13 mouse cellular contexts compared by ENCODE assay signal in the genomic region with DNA sequence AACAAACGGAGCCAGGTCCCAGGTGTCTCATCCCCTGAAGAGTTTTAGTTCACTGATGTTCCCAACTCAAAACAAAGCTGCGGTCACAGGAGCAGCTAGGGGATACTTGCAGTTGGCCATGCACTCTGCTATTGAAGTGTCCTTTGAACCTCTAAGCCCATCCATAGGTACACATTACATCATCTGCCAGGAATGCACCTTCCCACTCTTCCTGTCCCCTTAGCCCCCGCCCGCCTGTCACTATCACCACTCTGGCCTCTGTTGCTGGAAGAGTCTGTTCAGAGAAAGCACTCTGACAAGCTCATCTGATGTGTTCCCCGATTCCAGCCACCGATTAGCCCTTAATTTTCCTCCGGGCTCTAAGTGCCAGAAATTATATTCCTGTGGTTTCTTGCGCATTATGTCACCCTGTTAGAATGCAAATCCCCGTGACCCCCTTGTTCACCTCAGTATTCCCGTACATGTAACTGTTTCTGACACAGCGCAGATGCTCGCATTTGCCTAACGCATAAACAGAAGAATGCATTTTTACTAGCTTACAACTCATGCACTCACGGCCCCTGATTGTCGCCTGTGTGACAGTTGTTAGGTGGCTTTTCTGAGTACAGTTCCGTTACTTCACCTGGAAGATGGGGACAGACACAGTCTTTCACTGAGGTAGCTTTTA.
DNase-seq lines count a peak whose midpoint lies in the region; ATAC-seq lines count a peak whose summit lies in the region.
"Had no signal": no experiment of that assay in that cellular context is flagged by ENCODE, and none has a peak within 500 bp of the region (broad histone marks: within the 10 kb centered on the region; RNA-seq: fewer than 3 reads in every experiment).

No protein-coding gene starts in this region.

- WGBS in heart, embryonic 13.5 days: 28% methylated on average over 16 of the region's 16 CpGs
- WGBS in midbrain, embryonic 11.5 days: 81% methylated on average over 16 of the region's 16 CpGs
- 51% methylated on average over 16 of the region's 16 CpGs for WGBS in midbrain, embryonic 15.5 days
- 73% methylated on average over 16 of the region's 16 CpGs for WGBS in limb, embryonic 10.5 days

- H3K4me1 ChIP-seq in heart, embryonic 13.5 days: peaks cover 22% of the 10 kb centered on the region
- H3K4me1 ChIP-seq in midbrain, embryonic 11.5 days (ENCODE audit: control insufficient read depth, insufficient read depth, low read length): no peaks in the 10 kb centered on the region
- H3K4me1 ChIP-seq in midbrain, embryonic 15.5 days: peaks cover 10% of the 10 kb centered on the region
- H3K4me1 ChIP-seq in limb, embryonic 10.5 days: peaks cover 24% of the 10 kb centered on the region
- H3K4me1 ChIP-seq: neural tube, embryonic 12.5 days had no signal

- peak overlapping the region; percentile 54 for H3K4me2 ChIP-seq in heart, embryonic 13.5 days
- H3K4me2 ChIP-seq in midbrain, embryonic 11.5 days: no peak overlapping the region
- H3K4me2 ChIP-seq in midbrain, embryonic 15.5 days: no peak overlapping the region
- H3K4me2 ChIP-seq: neural tube, embryonic 12.5 days had no signal

- H3K27me3 ChIP-seq in heart, embryonic 13.5 days (replicated peaks): no peaks in the 10 kb centered on the region
- no peaks in the 10 kb centered on the region for H3K27me3 ChIP-seq in midbrain, embryonic 11.5 days (ENCODE audit: control insufficient read depth, insufficient read depth, low read length)
- no peaks in the 10 kb centered on the region for H3K27me3 ChIP-seq in midbrain, embryonic 15.5 days (replicated peaks)
- no peaks in the 10 kb centered on the region for H3K27me3 ChIP-seq in limb, embryonic 10.5 days (ENCODE audit: low read depth, poor library complexity, severe bottlenecking)
- H3K27me3 ChIP-seq: neural tube, embryonic 12.5 days had no signal

- no peaks in the 10 kb centered on the region for H3K9me3 ChIP-seq in heart, embryonic 13.5 days
- H3K9me3 ChIP-seq in midbrain, embryonic 11.5 days (ENCODE audit: control insufficient read depth, low read length): no peaks in the 10 kb centered on the region
- no peaks in the 10 kb centered on the region for H3K9me3 ChIP-seq in midbrain, embryonic 15.5 days
- no peaks in the 10 kb centered on the region for H3K9me3 ChIP-seq in limb, embryonic 10.5 days (replicated peaks)
- H3K9me3 ChIP-seq: neural tube, embryonic 12.5 days had no signal

- no peak overlapping the region for H3K9ac ChIP-seq in heart, embryonic 13.5 days
- H3K9ac ChIP-seq in midbrain, embryonic 11.5 days (ENCODE audit: low read length): no peak overlapping the region
- H3K9ac ChIP-seq in midbrain, embryonic 15.5 days: no peak overlapping the region
- H3K9ac ChIP-seq: neural tube, embryonic 12.5 days had no signal

- no peak for ATAC-seq in heart, embryonic 13.5 days (ENCODE audit: extremely low read depth, insufficient number of reproducible peaks, low FRiP score, low TSS enrichment)
- no peak for ATAC-seq in midbrain, embryonic 11.5 days (ENCODE audit: low FRiP score)
- no peak for ATAC-seq in midbrain, embryonic 15.5 days (replicated peaks)
- ATAC-seq: forebrain, embryonic 14.5 days had no signal

- DNase-seq in heart, adult 9 months (ENCODE audit: low spot score in 2 of 2): no peak
- peak; percentile 67 for DNase-seq in midbrain, embryonic 11.5 days (ENCODE audit: low spot score, missing footprints)
- no peak for DNase-seq in limb, embryonic 10.5 days (ENCODE audit: low spot score)
- peak; percentile 18 for DNase-seq in lung, postnatal 14 days
- no peak for DNase-seq in cerebellum, adult 8-10 months
- no peak for DNase-seq in layer of hippocampus, postnatal 25 days (ENCODE audit: extremely low spot score in 1 of 2, low spot score in 1 of 2)
- DNase-seq: kidney, adult 9 months; right cerebral cortex, postnatal 4 days had no signal

- H3K4me3 ChIP-seq in heart, embryonic 13.5 days: peak overlapping the region; percentile 16; the same call in 1 of the 2 replicates
- H3K4me3 ChIP-seq in midbrain, embryonic 11.5 days (ENCODE audit: low read depth, low read length): no peak overlapping the region
- H3K4me3 ChIP-seq in midbrain, embryonic 15.5 days: no peak overlapping the region
- no peak overlapping the region for H3K4me3 ChIP-seq in limb, embryonic 10.5 days
- H3K4me3 ChIP-seq: left cerebral cortex, adult 2 months; neural tube, embryonic 12.5 days had no signal

- H3K27ac ChIP-seq in heart, embryonic 13.5 days (replicated peaks): peak overlapping the region; percentile 40
- no peak overlapping the region for H3K27ac ChIP-seq in midbrain, embryonic 11.5 days (ENCODE audit: low read depth, low read length)
- H3K27ac ChIP-seq in midbrain, embryonic 15.5 days: no peak overlapping the region
- peak overlapping the region; percentile 30; the same call in 1 of the 2 replicates for H3K27ac ChIP-seq in limb, embryonic 10.5 days
- H3K27ac ChIP-seq: left cerebral cortex, adult 2 months; neural tube, embryonic 12.5 days had no signal

- H3K36me3 ChIP-seq in heart, embryonic 13.5 days: no peaks in the 10 kb centered on the region
- no peaks in the 10 kb centered on the region for H3K36me3 ChIP-seq in midbrain, embryonic 11.5 days (ENCODE audit: control insufficient read depth, insufficient read depth, low read length)
- no peaks in the 10 kb centered on the region for H3K36me3 ChIP-seq in midbrain, embryonic 15.5 days (replicated peaks)
- no peaks in the 10 kb centered on the region for H3K36me3 ChIP-seq in limb, embryonic 10.5 days
- H3K36me3 ChIP-seq: neural tube, embryonic 12.5 days had no signal

Comparison
In these comparisons a context has a peak if more than half of its experiments do, and no peak if none do; other contexts are left out.
1. H3K27ac ChIP-seq: peak in heart, embryonic 13.5 days (single experiment) and limb, embryonic 10.5 days (single experiment); none in midbrain, embryonic 11.5 days (single experiment) and midbrain, embryonic 15.5 days (single experiment).
2. DNase-seq: peak in midbrain, embryonic 11.5 days (single experiment) and lung, postnatal 14 days (single experiment); none in heart, adult 9 months (0 of 2), limb, embryonic 10.5 days (single experiment), cerebellum, adult 8-10 months (single experiment) and layer of hippocampus, postnatal 25 days (0 of 2).